Mouse (Mus musculus) heart, postnatal 0 days (tissue): ENCODE results near the gene Col25a1. TPM values are rescaled to one million over a fixed set of nuclear protein-coding genes. Genes with fewer than 3 reads are reported as not detected.

Experiments
- ATAC-seq: fragments of 200-750 bp; cut with Nextera tagmentation; 2 replicates; pipeline ENCODE4 v1.8.0; 2017; ENCODE audit warnings: low read depth, moderate number of reproducible peaks, moderate library complexity; ENCODE audit not compliant: insufficient read depth
- DNase-seq: peaks from one replicate; pipeline ENCODE4 v3.0.0-alpha.2; 2016; ENCODE audit warnings: low spot score
- H3K27ac ChIP-seq: fragments of 300-500 bp; sonication (generic); 2 replicates; pipeline ENCODE4 v1.5.1; 2014; ENCODE audit warnings: low read depth, mild to moderate bottlenecking
- H3K27me3 ChIP-seq: fragments of 300-500 bp; sonication (generic); 2 replicates; pipeline ENCODE4 v1.6.1; 2014; ENCODE audit warnings: low read length, mixed read lengths; ENCODE audit not compliant: control insufficient read depth, insufficient read depth
- H3K36me3 ChIP-seq: fragments of 300-500 bp; sonication (generic); replicated peaks from 2 replicates; pipeline ENCODE4 v1.6.1; 2014; ENCODE audit warnings: low read length, mixed read lengths; ENCODE audit not compliant: control insufficient read depth, insufficient read depth
- H3K4me1 ChIP-seq: fragments of 300-500 bp; sonication (generic); 2 replicates; pipeline ENCODE4 v1.6.1; 2014; ENCODE audit warnings: antibody characterized with exemption; ENCODE audit not compliant: control insufficient read depth, insufficient read depth
- H3K4me2 ChIP-seq: fragments of 300-500 bp; sonication (generic); 2 replicates; pipeline ENCODE4 v1.6.1; 2014; ENCODE audit warnings: low read depth, mild to moderate bottlenecking, low read length, moderate library complexity
- H3K4me3 ChIP-seq: fragments of 300-500 bp; sonication (generic); 2 replicates; pipeline ENCODE4 v1.5.1; 2014; ENCODE audit warnings: low read depth, low read length
- H3K9ac ChIP-seq: fragments of 300-500 bp; sonication (generic); replicated peaks from 2 replicates; pipeline ENCODE4 v1.6.1; 2014; ENCODE audit warnings: low read depth, low read length, mixed read lengths
- H3K9me3 ChIP-seq: fragments of 300-500 bp; sonication (generic); replicated peaks from 2 replicates; pipeline ENCODE4 v1.6.1; 2016; ENCODE audit warnings: low read length; ENCODE audit not compliant: control insufficient read depth
- CTCF ChIP-seq: IDR thresholded peaks from 2 replicates; pipeline ENCODE4 v1.5.1; 2016; ENCODE audit warnings: antibody characterized with exemption, control low read depth, low read depth
- EP300 ChIP-seq: IDR thresholded peaks from 2 replicates; pipeline ENCODE4 v1.6.1; 2016; ENCODE audit warnings: antibody characterized with exemption, low read depth
- WGBS: fragments of 180-500 bp; shearing (Covaris S2); extraction: QIAGEN DNeasy Blood & Tissue Kit; methylation state at CpG from one replicate; pipeline ENCODE4 v1.1.7; 2014; 5-methylcytosine and 5-hydroxymethylcytosine counted together
- polyA plus RNA-seq: library from polyadenylated mRNA; unstranded; fragments of >200 nt; fragmentation: Nextera tagmentation; extraction: Ambion mirVana; gene quantifications from 2 replicates; pipeline ENCODE4 v1.2.1, GENCODE M21; 2015
- total RNA-seq: library from RNA; depleted of rRNA; stranded (reverse); fragments of >200 nt; gene quantifications from 2 replicates; pipeline ENCODE4 v1.2.3, GENCODE M21; 2014; ENCODE audit warnings: low replicate concordance

Col25a1 gene
- total and polyA plus RNA-seq, 2 experiments from 2014 or later = 0.67 to 0.92 TPM

DNA sequence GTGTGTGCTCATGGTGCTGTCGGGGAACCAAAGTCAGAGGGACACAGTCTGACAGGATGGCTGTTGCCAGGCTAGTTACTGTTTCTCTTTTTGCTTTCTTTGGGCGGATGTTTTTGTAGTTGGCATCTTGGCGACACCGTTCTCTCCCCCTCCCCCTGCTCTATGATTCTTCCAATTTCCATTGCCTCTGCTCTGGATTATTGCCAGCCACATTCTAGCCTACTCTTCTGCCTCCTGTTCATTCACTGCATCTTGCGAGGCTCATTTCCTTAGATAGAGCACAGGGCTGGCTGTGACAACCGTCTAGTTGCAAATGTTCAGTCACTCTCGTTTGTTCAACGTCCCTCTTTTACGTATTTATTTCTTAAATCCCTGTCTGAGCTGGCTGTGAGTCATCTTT is 40.8 kb upstream of the Col25a1 start:
- no peak for TF ChIP-seq CTCF
- no peak for TF ChIP-seq EP300
- Histone ChIP-seq H3K9ac (no peak overlapping the region), H3K27ac (no peak overlapping the region), H3K4me2 (no peak overlapping the region), H3K4me3 (no peak overlapping the region), H3K9me3 (0 out of 2 replicates have a peak, but pooled peaks cover under 1% of the 10 kb centered on the region), H3K36me3 (no peaks in the 10 kb centered on the region), H3K4me1 (no peaks in the 10 kb centered on the region), H3K27me3 (no peaks in the 10 kb centered on the region)
- WGBS = 61% methylated on average over 9 of the region's 9 CpGs
- ATAC-seq (no peak), DNase-seq (no peak)

DNA sequence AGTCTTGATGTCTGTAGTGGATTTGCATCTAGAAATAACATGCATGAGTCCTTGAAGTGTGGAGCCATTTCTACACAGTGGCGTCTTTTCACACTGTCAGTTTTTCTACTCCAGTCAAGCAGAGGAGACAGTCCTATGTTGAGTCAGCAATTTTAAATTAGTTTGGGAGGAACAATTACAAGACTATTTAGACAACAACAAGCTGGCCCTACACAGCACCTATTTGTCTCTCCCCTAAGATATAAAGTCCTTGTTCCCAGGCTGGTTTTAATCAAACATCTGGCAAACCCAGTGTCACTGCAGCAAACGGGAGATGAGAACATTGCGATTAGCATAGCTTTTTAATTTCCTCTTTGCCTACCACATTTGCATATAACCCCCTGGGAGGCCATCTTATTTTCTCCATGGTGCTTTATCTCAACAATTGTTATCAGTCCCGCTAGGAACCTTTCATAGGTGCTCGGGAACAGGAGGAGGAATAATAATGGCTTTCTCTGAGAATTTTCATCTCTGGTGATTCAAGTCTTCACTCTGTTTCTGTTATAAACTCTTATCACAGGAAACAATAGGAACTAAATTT is 37.1 kb upstream of the Col25a1 start:
- Histone ChIP-seq H3K4me3 (no peak overlapping the region), H3K27ac (no peak overlapping the region), H3K9me3 (no peaks in the 10 kb centered on the region), H3K4me1 (no peaks in the 10 kb centered on the region), H3K36me3 (no peaks in the 10 kb centered on the region), H3K4me2 (no peak overlapping the region), H3K27me3 (no peaks in the 10 kb centered on the region), H3K9ac (no peak overlapping the region)
- TF ChIP-seq EP300 (no peak), CTCF (no peak)
- WGBS = 67% methylated on average over 5 of the region's 5 CpGs
- DNase-seq (no peak), ATAC-seq (no peak)

DNA sequence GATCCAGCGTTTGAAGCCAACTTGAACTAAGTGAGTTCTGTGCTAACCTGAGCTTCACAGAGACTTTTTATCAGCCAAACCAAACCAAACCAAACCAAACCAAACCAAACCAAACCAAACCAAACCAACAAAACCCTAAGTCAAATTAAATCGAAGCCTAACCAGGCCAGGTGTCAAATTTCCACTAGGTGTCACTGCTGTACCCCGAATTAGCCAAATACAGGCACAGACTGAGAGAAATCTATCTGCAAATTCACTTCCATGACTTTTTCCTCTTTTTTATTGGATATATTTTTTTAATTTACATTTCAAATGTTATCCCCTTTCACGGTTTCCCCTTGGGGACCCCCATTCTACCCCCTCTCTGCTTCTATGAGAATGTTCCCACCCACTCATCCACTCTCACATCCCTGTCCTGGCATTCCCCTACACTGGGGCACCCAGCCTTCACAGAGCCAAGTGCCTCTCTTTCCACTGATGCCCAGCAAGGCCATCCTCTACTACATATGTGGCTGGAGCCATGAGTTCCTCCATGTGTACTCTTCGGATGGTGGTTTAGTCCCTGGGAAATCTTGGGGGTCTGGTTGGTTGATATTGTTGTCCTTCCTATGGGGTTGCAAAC is 36.0 kb upstream of the Col25a1 start:
- ATAC-seq = no peak
- DNase-seq = peak; percentile 24

GRCm38 (mm10) chr3:130103486-130103885 is 27.8 kb upstream of the Col25a1 start:
- no peak overlapping the region for H3K4me3 ChIP-seq
- WGBS = 74% methylated on average over 8 of the region's 8 CpGs

More for the DNA sequence above, 36.0 kb upstream of the Col25a1 start:
- TF ChIP-seq CTCF = peak; percentile 83
- no peak for TF ChIP-seq EP300
- H3K4me3 ChIP-seq = no peak overlapping the region
- 38% methylated on average over 5 of the region's 5 CpGs for WGBS
- H3K27ac ChIP-seq = no peak overlapping the region
- no peaks in the 10 kb centered on the region for H3K4me1 ChIP-seq
- H3K4me2 ChIP-seq = no peak overlapping the region
- no peaks in the 10 kb centered on the region for H3K27me3 ChIP-seq
- no peaks in the 10 kb centered on the region for H3K36me3 ChIP-seq
- H3K9me3 ChIP-seq = no peaks in the 10 kb centered on the region
- no peak overlapping the region for H3K9ac ChIP-seq

GRCm38 (mm10) chr3:130104471-130104870 is 26.8 kb upstream of the Col25a1 start:
- H3K36me3 ChIP-seq = no peaks in the 10 kb centered on the region
- H3K9ac ChIP-seq = no peak overlapping the region
- no peak for TF ChIP-seq CTCF
- no peak overlapping the region for H3K27ac ChIP-seq
- no peaks in the 10 kb centered on the region for H3K9me3 ChIP-seq
- peaks cover 5% of the 10 kb centered on the region; the same call in 1 of the 2 replicates for H3K4me1 ChIP-seq
- no peaks in the 10 kb centered on the region for H3K27me3 ChIP-seq
- no peak overlapping the region for H3K4me3 ChIP-seq
- WGBS = 49% methylated on average over 9 of the region's 9 CpGs
- DNase-seq (no peak), ATAC-seq (no peak)
- no peak overlapping the region for H3K4me2 ChIP-seq

More at GRCm38 (mm10) chr3:130103486-130103885, 27.8 kb upstream of the Col25a1 start:
- ATAC-seq (no peak), DNase-seq (no peak)
- TF ChIP-seq CTCF = peak; percentile 22; the same call in 1 of the 2 replicates
- no peak for TF ChIP-seq EP300
- Histone ChIP-seq H3K4me2 (no peak overlapping the region), H3K9me3 (no peaks in the 10 kb centered on the region), H3K9ac (no peak overlapping the region), H3K27me3 (no peaks in the 10 kb centered on the region), H3K36me3 (no peaks in the 10 kb centered on the region), H3K27ac (no peak overlapping the region), H3K4me1 (peaks cover 5% of the 10 kb centered on the region; the same call in 1 of the 2 replicates)
